Mouse (Mus musculus) midbrain, embryonic 16.5 days (tissue): ENCODE measurements around the gene Dimt1. TPM values are rescaled to one million over a fixed set of nuclear protein-coding genes. Genes with fewer than 3 reads are reported as not detected.
"Not testable (repeated sequence)": the region's sequence is repeated elsewhere in the genome, so short reads cannot be mapped to it uniquely, and the experiment has no call there.

Experiments
- ATAC-seq: fragments of 200-750 bp; cut with Nextera tagmentation; 2 replicates; pipeline ENCODE4 v1.8.0; 2017; ENCODE audit warnings: moderate TSS enrichment
- H3K27ac ChIP-seq: fragments of 300-500 bp; sonication (generic); 2 replicates; pipeline ENCODE4 v1.5.1; 2014; ENCODE audit warnings: mild to moderate bottlenecking, low read length, mixed read lengths
- H3K27me3 ChIP-seq: fragments of 300-500 bp; sonication (generic); 2 replicates; pipeline ENCODE4 v1.6.1; 2014; ENCODE audit warnings: low read depth, low read length, mixed read lengths; ENCODE audit not compliant: control insufficient read depth, insufficient read depth
- H3K36me3 ChIP-seq: fragments of 300-500 bp; sonication (generic); 2 replicates; pipeline ENCODE4 v1.6.1; 2014; ENCODE audit warnings: mild to moderate bottlenecking, low read length, moderate library complexity, mixed read lengths; ENCODE audit not compliant: control insufficient read depth, insufficient read depth
- H3K4me1 ChIP-seq: fragments of 300-500 bp; sonication (generic); 2 replicates; pipeline ENCODE4 v1.6.1; 2014; ENCODE audit warnings: mild to moderate bottlenecking, low read length, mixed read lengths; ENCODE audit not compliant: control insufficient read depth, insufficient read depth
- H3K4me2 ChIP-seq: fragments of 300-500 bp; sonication (generic); 2 replicates; pipeline ENCODE4 v1.6.1; 2014; ENCODE audit warnings: mild to moderate bottlenecking, low read length, mixed read lengths
- H3K4me3 ChIP-seq: fragments of 300-500 bp; sonication (generic); 2 replicates; pipeline ENCODE4 v1.5.1; 2014; ENCODE audit warnings: low read depth, mild to moderate bottlenecking, low read length, moderate library complexity, mixed read lengths
- H3K9ac ChIP-seq: fragments of 300-500 bp; sonication (generic); 2 replicates; pipeline ENCODE4 v1.6.1; 2014; ENCODE audit warnings: low read depth, low read length, mixed read lengths
- H3K9me3 ChIP-seq: fragments of 300-500 bp; sonication (generic); replicated peaks from 2 replicates; pipeline ENCODE4 v1.6.1; 2014; ENCODE audit warnings: mild to moderate bottlenecking, low read length, mixed read lengths; ENCODE audit not compliant: control insufficient read depth, poor library complexity, severe bottlenecking
- WGBS: fragments of 180-500 bp; shearing (Covaris S2); extraction: QIAGEN DNeasy Blood & Tissue Kit; methylation state at CpG from one replicate; pipeline ENCODE4 v1.1.7; 2014; 5-methylcytosine and 5-hydroxymethylcytosine counted together
- polyA plus RNA-seq: library from polyadenylated mRNA; unstranded; fragments of >200 nt; fragmentation: Nextera tagmentation; extraction: Ambion mirVana; gene quantifications from 2 replicates; pipeline ENCODE4 v1.2.1, GENCODE M21; 2015

Dimt1 gene
- polyA plus RNA-seq, 1 experiment from 2014 or later, result 44.6 TPM

DNA sequence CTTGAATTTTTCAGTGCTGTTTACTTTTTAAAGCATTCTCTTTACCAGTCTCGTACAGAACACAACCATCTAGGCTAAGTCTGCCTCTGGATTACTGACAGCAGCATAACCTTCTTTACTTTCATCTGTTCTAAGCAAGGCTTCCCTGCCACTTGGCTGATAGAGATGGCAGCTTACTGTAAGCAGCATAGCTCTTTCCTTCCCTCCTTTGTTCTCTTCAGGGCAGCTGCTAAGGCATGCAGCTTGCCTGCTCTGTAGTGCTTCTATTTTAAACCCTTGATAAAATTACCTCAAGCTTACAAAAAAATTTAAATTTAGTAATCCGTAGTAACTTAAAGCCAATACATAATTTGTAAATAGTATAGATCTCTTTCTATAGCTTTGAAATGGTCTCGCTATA is 8.0 kb downstream of the Dimt1 start:
- H3K27me3 ChIP-seq, result no peaks in the 10 kb centered on the region
- no peaks in the 10 kb centered on the region for H3K4me1 ChIP-seq
- WGBS, result 92% methylated on average over 3 of the region's 3 CpGs
- no peak overlapping the region for H3K9ac ChIP-seq
- no peak overlapping the region for H3K27ac ChIP-seq
- no peaks in the 10 kb centered on the region for H3K9me3 ChIP-seq
- H3K4me2 ChIP-seq, result no peak overlapping the region
- ATAC-seq, result no peak
- H3K4me3 ChIP-seq, result no peak overlapping the region
- peaks cover 15% of the 10 kb centered on the region for H3K36me3 ChIP-seq

DNA sequence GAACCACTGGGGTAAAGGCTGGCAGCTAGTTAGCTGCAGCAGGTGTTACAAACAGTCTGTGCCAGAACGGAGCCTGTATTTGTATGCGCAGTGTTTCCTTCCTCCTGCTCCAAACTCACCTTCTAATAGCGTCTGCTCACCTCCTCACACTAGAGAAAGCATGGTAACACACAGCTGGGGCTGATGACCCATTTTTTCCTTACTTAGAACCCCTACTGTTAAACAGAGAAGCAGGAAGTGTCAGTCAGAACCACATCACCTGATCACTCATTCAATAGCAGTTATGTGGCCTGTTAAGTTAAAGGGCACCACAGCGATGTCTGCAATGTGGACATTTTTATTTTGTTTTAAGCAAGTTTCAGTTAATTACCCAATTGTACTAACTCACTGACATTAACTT is 10.6 kb downstream of the Dimt1 start:
- no peak for ATAC-seq

DNA sequence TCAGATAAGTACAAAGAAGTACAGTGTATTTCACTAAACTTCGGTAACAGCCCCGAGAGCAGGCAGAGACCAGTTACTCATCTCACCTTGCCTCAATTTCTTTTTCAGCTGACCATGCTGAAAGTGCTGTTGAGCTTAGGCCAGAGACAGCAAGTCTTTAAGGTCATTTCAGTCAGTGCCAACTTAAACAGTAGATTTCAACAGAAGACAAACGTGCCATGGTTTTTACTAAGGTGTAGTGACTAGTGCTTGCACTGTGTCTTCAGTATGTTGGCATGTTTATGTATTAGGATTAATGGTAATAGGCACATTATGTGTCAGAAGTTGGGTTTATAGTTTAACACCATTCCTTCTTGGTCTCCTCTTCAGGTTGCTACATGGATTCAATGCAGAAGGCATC is 11.4 kb downstream of the Dimt1 start:
- Histone ChIP-seq H3K4me2 (no peak overlapping the region), H3K27me3 (no peaks in the 10 kb centered on the region), H3K27ac (no peak overlapping the region), H3K9ac (no peak overlapping the region), H3K9me3 (no peaks in the 10 kb centered on the region), H3K4me1 (no peaks in the 10 kb centered on the region), H3K4me3 (no peak overlapping the region), H3K36me3 (peaks cover 18% of the 10 kb centered on the region; the same call in 1 of the 2 replicates)
- WGBS, result 89% methylated on average over 3 of the region's 3 CpGs
- no peak for ATAC-seq

More for the DNA sequence above, 10.6 kb downstream of the Dimt1 start:
- H3K4me2 ChIP-seq, result no peak overlapping the region
- H3K27ac ChIP-seq, result no peak overlapping the region
- H3K4me3 ChIP-seq, result no peak overlapping the region
- no peak overlapping the region for H3K9ac ChIP-seq
- H3K9me3 ChIP-seq, result no peaks in the 10 kb centered on the region
- WGBS, result 89% methylated on average over 4 of the region's 4 CpGs
- H3K36me3 ChIP-seq, result peaks cover 15% of the 10 kb centered on the region; the same call in 1 of the 2 replicates
- H3K27me3 ChIP-seq, result no peaks in the 10 kb centered on the region
- no peaks in the 10 kb centered on the region for H3K4me1 ChIP-seq

DNA sequence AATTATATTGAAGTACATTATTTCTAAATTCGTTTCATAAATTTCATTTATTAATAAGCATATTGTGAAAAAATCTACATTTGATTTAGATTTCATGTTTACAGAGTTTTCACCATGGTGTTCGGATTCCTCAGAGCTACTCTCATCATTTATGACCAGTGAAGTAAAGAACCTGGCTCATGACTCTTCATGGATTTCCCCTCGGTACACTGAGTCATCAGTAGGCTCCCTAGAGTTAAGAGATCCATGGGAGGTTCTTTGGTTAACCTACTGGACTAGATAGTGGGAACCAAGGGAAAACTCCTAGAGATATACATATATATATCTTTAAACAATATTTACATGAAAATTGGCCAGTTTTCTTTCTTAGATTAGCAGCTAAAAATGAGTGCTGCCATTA is 13.6 kb downstream of the Dimt1 start:
- Histone ChIP-seq H3K9me3 (no peaks in the 10 kb centered on the region), H3K36me3 (peaks cover 23% of the 10 kb centered on the region), H3K4me3 (no peak overlapping the region), H3K9ac (no peak overlapping the region), H3K27me3 (no peaks in the 10 kb centered on the region), H3K27ac (no peak overlapping the region), H3K4me2 (no peak overlapping the region), H3K4me1 (no peaks in the 10 kb centered on the region)
- ATAC-seq, result no peak
- 93% methylated on average over 3 of the region's 3 CpGs for WGBS

DNA sequence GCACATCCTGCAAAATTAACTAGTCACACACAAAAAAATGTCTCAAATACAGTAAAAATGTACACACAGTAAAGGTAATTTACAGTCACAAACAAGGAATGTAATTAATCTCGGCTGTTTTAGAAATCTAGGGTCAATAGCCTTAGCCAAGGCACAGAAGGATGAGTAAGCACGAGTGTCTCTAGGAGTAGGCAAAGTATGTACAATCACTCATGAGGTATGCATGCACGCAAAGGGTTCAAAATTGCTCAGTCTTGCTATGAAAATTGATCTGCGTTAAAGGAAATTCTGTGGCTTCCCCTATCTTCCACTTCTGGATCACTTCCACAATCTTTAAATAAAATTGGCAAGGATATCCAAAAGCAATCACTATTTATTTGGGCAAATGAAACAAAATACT is 14.6 kb downstream of the Dimt1 start:
- Histone ChIP-seq H3K27me3 (no peaks in the 10 kb centered on the region), H3K36me3 (peaks cover 24% of the 10 kb centered on the region), H3K9ac (no peak overlapping the region), H3K27ac (no peak overlapping the region), H3K4me3 (no peak overlapping the region), H3K4me2 (no peak overlapping the region), H3K4me1 (no peaks in the 10 kb centered on the region), H3K9me3 (no peaks in the 10 kb centered on the region)
- ATAC-seq, result no peak
- WGBS, result 98% methylated on average over 4 of the region's 4 CpGs

DNA sequence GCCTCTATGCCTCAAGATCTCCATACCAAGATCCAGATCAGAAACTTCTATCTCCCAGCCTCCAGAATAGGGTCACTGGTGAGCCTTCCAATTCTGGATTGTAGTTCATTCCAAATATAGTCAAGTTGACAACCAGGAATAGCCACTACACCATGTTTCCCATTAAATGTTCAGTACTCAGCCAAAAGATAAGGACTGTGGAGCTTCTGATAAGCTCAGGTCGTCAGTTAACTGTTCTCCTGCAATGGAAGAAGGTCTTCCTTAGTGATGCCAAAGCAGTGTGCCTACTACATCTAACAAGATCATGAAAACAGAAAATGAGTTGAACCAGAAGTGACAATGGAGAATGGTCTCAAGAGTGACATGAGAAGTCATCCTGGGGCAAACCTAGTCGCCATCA is 50.0 kb downstream of the Dimt1 start:
- no peak overlapping the region for H3K9ac ChIP-seq
- ATAC-seq, result no peak
- no peaks in the 10 kb centered on the region; the same call in 1 of the 2 replicates for H3K4me1 ChIP-seq
- H3K27me3 ChIP-seq, result no peaks in the 10 kb centered on the region
- H3K9me3 ChIP-seq, result no peaks in the 10 kb centered on the region
- H3K36me3 ChIP-seq, result no peaks in the 10 kb centered on the region
- no peak overlapping the region for H3K27ac ChIP-seq
- H3K4me3 ChIP-seq, result no peak overlapping the region
- 91% methylated on average over 2 of the region's 2 CpGs for WGBS
- H3K4me2 ChIP-seq, result no peak overlapping the region

DNA sequence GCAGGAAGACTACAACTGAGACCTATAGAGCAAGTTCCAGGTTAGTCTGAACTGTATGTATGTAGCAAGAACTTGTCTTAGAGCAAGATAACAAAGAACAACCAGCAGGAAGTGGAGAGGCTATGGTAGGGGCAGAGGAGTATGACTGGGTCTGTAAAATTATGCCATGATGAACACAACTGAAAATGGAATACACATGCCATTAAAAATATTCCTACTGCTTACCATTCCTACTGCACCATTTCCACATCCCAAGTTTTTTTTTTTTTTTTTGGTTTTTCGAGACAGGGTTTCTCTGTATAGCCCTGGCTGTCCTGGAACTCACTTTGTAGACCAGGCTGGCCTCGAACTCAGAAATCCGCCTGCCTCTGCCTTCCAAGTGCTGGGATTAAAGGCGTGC is 50.6 kb downstream of the Dimt1 start:
- not testable (repeated sequence) for ATAC-seq, H3K27ac ChIP-seq, H3K36me3 ChIP-seq, H3K9ac ChIP-seq, H3K4me3 ChIP-seq, H3K9me3 ChIP-seq, H3K27me3 ChIP-seq, H3K4me2 ChIP-seq, H3K4me1 ChIP-seq
- WGBS, result 96% methylated on average over 3 of the region's 4 CpGs

DNA sequence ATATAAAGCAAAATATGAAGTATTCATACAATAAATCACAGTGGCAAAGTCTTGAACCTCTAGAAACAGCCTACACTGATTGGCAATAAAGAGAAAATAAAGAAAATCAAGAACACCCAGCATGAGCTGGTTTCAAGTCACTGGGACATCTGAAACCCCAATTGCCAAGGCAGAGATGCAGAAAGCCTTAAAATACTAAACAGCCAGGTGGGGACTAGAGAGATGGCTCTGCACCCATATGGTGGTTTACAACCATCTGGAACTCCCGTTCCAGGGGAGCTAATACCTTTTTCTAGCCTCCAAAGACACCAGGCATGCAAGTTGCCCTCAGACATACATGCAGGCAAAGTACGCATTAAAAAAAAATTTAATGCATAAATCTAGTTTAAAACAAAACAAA is 51.1 kb downstream of the Dimt1 start:
- no peak for ATAC-seq
- WGBS, result 95% methylated on average over 2 of the region's 2 CpGs

DNA sequence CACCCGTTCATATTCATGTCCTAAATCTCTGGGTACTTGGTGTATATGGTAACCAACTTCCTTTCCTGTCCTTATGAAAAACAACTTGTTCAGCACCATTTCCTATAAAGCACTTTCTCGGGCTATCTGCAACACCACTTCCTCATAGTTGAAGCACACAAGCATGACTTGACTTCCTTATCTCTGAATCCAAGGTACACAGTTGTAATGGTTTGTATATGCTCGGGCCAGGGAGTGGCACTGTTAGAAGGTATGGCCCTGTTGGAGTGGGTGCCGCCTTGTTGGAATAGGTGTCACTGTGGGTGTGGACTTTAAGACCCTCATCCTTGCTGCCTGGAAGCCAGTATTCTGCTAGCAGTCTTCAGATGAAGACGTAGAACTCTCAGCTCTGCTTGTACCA is 51.7 kb downstream of the Dimt1 start:
- no peaks in the 10 kb centered on the region for H3K27me3 ChIP-seq
- H3K9me3 ChIP-seq, result no peaks in the 10 kb centered on the region
- H3K4me1 ChIP-seq, result no peaks in the 10 kb centered on the region; the same call in 1 of the 2 replicates
- no peak overlapping the region for H3K27ac ChIP-seq
- no peak overlapping the region for H3K4me2 ChIP-seq
- 95% methylated on average over 5 of the region's 5 CpGs for WGBS
- no peak overlapping the region for H3K4me3 ChIP-seq
- no peak for ATAC-seq
- no peak overlapping the region for H3K9ac ChIP-seq
- no peaks in the 10 kb centered on the region for H3K36me3 ChIP-seq

More for the DNA sequence above, 51.1 kb downstream of the Dimt1 start:
- H3K27me3 ChIP-seq, result no peaks in the 10 kb centered on the region
- no peaks in the 10 kb centered on the region for H3K36me3 ChIP-seq
- no peak overlapping the region for H3K4me2 ChIP-seq
- no peaks in the 10 kb centered on the region; the same call in 1 of the 2 replicates for H3K4me1 ChIP-seq
- no peaks in the 10 kb centered on the region for H3K9me3 ChIP-seq
- H3K4me3 ChIP-seq, result no peak overlapping the region
- H3K27ac ChIP-seq, result no peak overlapping the region
- H3K9ac ChIP-seq, result no peak overlapping the region
